Mouse (Mus musculus) heart, embryonic 16.5 days (tissue): ENCODE measurements around the gene Tmc5. TPM values are rescaled to one million over a fixed set of nuclear protein-coding genes. Genes with fewer than 3 reads are reported as not detected.

Experiments
- ATAC-seq: fragments of 200-750 bp; cut with Nextera tagmentation; replicated peaks from 2 replicates; pipeline ENCODE4 v1.8.0; 2017; ENCODE audit warnings: moderate number of reproducible peaks; ENCODE audit not compliant: insufficient read depth, low FRiP score; ENCODE audit errors: extremely low read depth
- H3K27ac ChIP-seq: fragments of 300-500 bp; sonication (generic); 2 replicates; pipeline ENCODE4 v1.5.1; 2014; ENCODE audit warnings: mild to moderate bottlenecking, low read length, control low read depth, moderate library complexity
- H3K27me3 ChIP-seq: fragments of 300-500 bp; sonication (generic); 2 replicates; pipeline ENCODE4 v1.6.1; 2014; ENCODE audit warnings: low read length, mixed read lengths; ENCODE audit not compliant: control insufficient read depth, insufficient read depth
- H3K36me3 ChIP-seq: fragments of 300-500 bp; sonication (generic); 2 replicates; pipeline ENCODE4 v1.6.1; 2014; ENCODE audit not compliant: control insufficient read depth, insufficient read depth
- H3K4me1 ChIP-seq: fragments of 300-500 bp; sonication (generic); 2 replicates; pipeline ENCODE4 v1.6.1; 2014; ENCODE audit warnings: low read length, mixed read lengths; ENCODE audit not compliant: control insufficient read depth, insufficient read depth
- H3K4me2 ChIP-seq: fragments of 300-500 bp; sonication (generic); 2 replicates; pipeline ENCODE4 v1.6.1; 2014; ENCODE audit warnings: low read depth, mild to moderate bottlenecking, control low read depth, low read length
- H3K4me3 ChIP-seq: fragments of 300-500 bp; sonication (generic); 2 replicates; pipeline ENCODE4 v1.5.1; 2014; ENCODE audit warnings: mild to moderate bottlenecking, control low read depth, low read length
- H3K9ac ChIP-seq: fragments of 300-500 bp; sonication (generic); 2 replicates; pipeline ENCODE4 v1.6.1; 2014; ENCODE audit warnings: low read length, control low read depth
- H3K9me3 ChIP-seq: fragments of 300-500 bp; sonication (generic); replicated peaks from 2 replicates; pipeline ENCODE4 v1.6.1; 2016; ENCODE audit warnings: low read length; ENCODE audit not compliant: control insufficient read depth
- WGBS: fragments of 180-500 bp; shearing (Covaris S2); extraction: QIAGEN DNeasy Blood & Tissue Kit; methylation state at CpG from one replicate; pipeline ENCODE4 v1.1.7; 2014; 5-methylcytosine and 5-hydroxymethylcytosine counted together
- polyA plus RNA-seq: library from polyadenylated mRNA; unstranded; fragments of >200 nt; fragmentation: Nextera tagmentation; extraction: Ambion mirVana; gene quantifications from 2 replicates; pipeline ENCODE4 v1.2.1, GENCODE M21; 2015

Gene Tmc5
- polyA plus RNA-seq, 1 experiment from 2014 or later: 0.97 TPM

DNA sequence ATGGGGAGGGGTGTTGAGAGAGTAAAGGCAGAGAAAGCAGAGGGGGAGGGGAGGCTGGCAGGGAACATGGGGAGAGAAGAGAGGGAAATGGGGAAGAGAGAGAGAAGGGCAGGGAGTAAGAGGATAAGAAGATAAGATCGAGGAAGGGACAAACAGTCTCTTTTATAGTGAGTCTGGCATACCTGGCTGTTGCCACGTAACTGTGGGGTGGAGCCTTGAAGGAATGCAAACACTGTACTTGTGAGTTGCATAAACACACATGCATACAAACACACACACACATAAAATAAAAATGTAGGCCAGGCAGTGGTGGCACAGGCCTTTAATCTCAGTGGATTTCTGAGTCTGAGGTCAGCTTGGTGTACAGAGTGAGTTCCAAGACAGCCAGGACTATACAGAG lies 110.1 kb downstream of the Tmc5 start:
- Histone ChIP-seq H3K27me3 (no peaks in the 10 kb centered on the region), H3K36me3 (no peaks in the 10 kb centered on the region), H3K27ac (no peak overlapping the region), H3K4me1 (peaks cover 17% of the 10 kb centered on the region), H3K9ac (no peak overlapping the region), H3K4me2 (no peak overlapping the region), H3K4me3 (no peak overlapping the region), H3K9me3 (no peaks in the 10 kb centered on the region)
- no peak for ATAC-seq
- 67% methylated on average over 2 of the region's 2 CpGs for WGBS

DNA sequence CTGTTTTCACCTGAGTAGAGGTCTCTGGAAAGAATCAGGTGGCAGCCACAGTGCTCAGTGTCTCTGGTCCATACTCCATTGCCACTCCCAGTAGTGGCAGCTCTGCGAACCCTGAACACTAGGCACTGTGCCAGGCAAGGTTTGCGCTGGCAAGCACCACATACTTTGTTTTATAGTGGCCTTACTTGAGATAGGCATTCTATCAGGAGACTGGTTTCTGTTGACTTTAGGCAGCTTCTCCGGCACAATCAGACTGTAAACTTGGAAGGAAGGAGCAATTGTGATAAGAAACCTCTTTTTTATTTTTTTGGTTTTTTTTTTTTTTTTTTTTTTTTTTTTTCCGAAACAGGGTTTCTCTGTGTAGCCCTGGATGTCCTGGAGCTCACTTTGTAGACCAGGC lies 110.9 kb downstream of the Tmc5 start:
- Histone ChIP-seq H3K27ac (no peak overlapping the region), H3K4me1 (peaks cover 20% of the 10 kb centered on the region), H3K9ac (no peak overlapping the region), H3K27me3 (no peaks in the 10 kb centered on the region), H3K4me2 (no peak overlapping the region), H3K4me3 (no peak overlapping the region), H3K9me3 (no peaks in the 10 kb centered on the region), H3K36me3 (no peaks in the 10 kb centered on the region)
- ATAC-seq: no peak
- 48% methylated on average over 4 of the region's 4 CpGs for WGBS

GRCm38 (mm10) chr7:118710776-118711175 lies 113.7 kb downstream of the Tmc5 start:
- H3K27me3 ChIP-seq: no peaks in the 10 kb centered on the region
- WGBS: 69% methylated on average over 5 of the region's 5 CpGs
- no peak overlapping the region for H3K4me3 ChIP-seq

DNA sequence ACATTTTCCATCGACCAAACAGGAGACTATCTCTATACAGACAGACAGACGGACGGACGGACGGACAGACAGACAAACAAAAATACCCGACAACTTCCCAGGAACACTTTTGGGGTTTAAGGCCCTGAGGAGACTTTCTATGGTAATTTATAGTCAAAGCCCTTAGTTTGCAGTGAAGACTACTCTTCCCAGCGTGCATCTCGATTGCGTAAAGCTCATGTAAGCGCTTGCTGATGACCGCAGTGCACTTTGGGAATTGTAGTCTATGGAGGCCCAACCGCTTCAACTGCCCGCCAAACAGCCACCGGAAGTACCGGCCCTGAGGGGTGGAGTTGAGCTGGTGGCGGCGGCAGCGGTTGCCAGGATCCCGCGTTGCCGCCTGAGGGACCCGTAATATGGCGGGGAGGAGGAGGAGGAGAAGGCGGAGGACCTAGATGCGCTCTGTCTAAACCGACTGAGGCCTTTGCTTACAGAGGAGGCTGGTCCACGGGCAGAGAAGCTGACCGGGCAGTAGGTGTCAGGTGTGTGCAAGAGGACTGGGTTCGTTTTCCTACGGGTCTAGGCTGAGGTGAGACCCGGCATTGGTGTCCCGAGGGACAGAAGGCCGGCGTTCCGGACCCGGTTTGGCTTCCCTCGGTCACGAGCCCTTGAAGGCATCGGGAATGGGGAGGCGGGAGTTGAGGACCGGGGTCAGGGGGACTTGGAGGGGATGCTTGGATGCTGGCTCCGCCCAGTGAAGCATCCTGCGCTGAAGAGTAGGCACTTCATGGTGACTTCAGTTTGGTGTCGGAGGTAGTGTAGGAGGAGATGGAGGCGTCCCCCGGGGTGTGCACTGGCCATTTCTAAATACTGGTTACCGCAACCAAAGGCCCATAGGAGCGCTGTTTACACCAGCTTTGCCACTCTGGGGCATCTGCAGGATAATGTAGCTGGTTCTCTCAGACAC lies 115.4 kb downstream of the Tmc5 start, which contains the start of gene Ccp110:
Ccp110 (plus strand) TSS at position 325 of the 946 bp plus-strand sequence.
- 1% methylated on average over 48 of the region's 48 CpGs for WGBS
- peak within 1 kb of the TSS; percentile 90 for H3K4me2 ChIP-seq
- peak; percentile 95 for ATAC-seq
- peak within 1 kb of the TSS; percentile 82 for H3K9ac ChIP-seq
- no peaks in the 10 kb centered on the region for H3K9me3 ChIP-seq
- peak within 1 kb of the TSS; percentile 89 for H3K4me3 ChIP-seq
- no peaks in the 10 kb centered on the region for H3K27me3 ChIP-seq
- no peak within 1 kb of the TSS for H3K27ac ChIP-seq
- peaks cover 7% of the 10 kb centered on the region; the same call in 1 of the 2 replicates for H3K4me1 ChIP-seq
- no peaks in the 10 kb centered on the region for H3K36me3 ChIP-seq

More at GRCm38 (mm10) chr7:118710776-118711175, 113.7 kb downstream of the Tmc5 start:
- no peak overlapping the region for H3K4me2 ChIP-seq
- H3K9ac ChIP-seq: no peak overlapping the region
- H3K27ac ChIP-seq: no peak overlapping the region
- no peaks in the 10 kb centered on the region for H3K9me3 ChIP-seq
- H3K4me1 ChIP-seq: peaks cover 10% of the 10 kb centered on the region; the same call in 1 of the 2 replicates
- H3K36me3 ChIP-seq: no peaks in the 10 kb centered on the region
- no peak for ATAC-seq

DNA sequence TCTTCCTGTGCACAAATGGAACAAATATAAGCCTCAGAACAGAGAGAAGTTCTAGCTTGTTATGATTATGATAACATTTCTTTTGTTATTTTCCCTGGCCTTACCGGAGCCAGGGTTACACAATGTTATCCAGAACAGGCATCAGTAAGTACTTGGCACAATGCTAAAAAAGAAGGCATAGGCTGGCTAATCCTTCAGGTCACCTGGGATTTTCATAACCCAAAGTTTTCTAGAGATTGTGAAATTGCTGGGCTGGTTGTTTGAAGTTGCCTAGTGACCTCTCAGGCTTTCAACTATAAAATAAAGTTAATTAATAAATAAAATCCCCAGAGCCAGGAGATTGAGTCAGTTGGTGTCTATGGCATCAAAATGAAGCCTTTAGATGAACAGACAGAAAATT lies 117.8 kb downstream of the Tmc5 start:
- Histone ChIP-seq H3K9ac (no peak overlapping the region), H3K4me1 (peaks cover 7% of the 10 kb centered on the region; the same call in 1 of the 2 replicates), H3K4me2 (no peak overlapping the region), H3K9me3 (no peaks in the 10 kb centered on the region), H3K27me3 (no peaks in the 10 kb centered on the region), H3K4me3 (no peak overlapping the region), H3K27ac (no peak overlapping the region), H3K36me3 (peaks cover 6% of the 10 kb centered on the region; the same call in 1 of the 2 replicates)
- WGBS: 52% methylated on average over 1 of the region's 1 CpGs
- no peak for ATAC-seq

DNA sequence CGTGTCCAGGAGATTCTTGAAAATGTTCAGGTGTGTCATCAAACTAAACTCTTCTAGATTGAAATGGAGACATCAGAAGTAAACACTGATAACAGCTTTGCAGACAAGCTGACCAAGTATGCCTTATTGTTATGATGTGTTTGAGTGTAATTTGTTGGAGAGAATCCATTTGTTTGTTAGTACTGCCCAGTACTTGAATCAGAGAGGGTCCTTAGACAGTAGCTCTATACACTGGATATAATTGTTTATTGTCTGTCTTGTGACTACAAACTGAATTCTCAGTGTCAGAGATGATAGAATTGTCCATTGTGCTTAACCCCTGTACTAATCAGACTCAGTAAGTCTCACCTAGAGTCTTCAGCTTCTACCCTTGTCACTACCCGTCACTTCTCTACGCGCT lies 121.0 kb downstream of the Tmc5 start:
- no peak overlapping the region for H3K4me2 ChIP-seq
- no peak for ATAC-seq

DNA sequence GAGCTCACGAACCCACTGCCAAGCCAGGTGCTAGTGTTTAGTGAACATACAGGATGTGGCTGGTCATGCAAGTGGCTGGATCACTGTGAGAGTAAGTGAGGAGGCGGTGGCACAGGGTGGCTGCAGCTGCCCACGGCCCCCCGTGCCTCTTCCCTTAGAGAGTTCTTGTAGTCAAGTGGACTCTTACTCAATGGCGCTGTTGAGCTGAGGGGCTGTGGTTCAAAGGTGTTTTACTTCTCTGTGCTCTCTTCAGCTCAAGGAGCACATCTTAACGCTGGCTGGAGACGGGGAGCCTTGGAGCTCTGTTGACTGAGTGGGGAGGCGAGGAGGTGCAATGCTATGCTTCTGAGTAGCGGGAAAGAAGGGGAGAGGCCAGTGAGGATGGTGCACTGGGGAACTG lies 126.8 kb downstream of the Tmc5 start:
- peaks cover 18% of the 10 kb centered on the region for H3K36me3 ChIP-seq
- no peak overlapping the region for H3K4me2 ChIP-seq
- no peaks in the 10 kb centered on the region for H3K27me3 ChIP-seq
- H3K9ac ChIP-seq: no peak overlapping the region
- no peak for ATAC-seq
- H3K27ac ChIP-seq: no peak overlapping the region
- no peaks in the 10 kb centered on the region for H3K4me1 ChIP-seq
- 84% methylated on average over 9 of the region's 9 CpGs for WGBS
- no peak overlapping the region for H3K4me3 ChIP-seq
- H3K9me3 ChIP-seq: no peaks in the 10 kb centered on the region

More for the DNA sequence above, 121.0 kb downstream of the Tmc5 start:
- no peak overlapping the region for H3K27ac ChIP-seq
- no peak overlapping the region for H3K4me3 ChIP-seq
- H3K9me3 ChIP-seq: no peaks in the 10 kb centered on the region
- WGBS: 91% methylated on average over 4 of the region's 4 CpGs
- H3K4me1 ChIP-seq: peaks cover 4% of the 10 kb centered on the region; the same call in 1 of the 2 replicates
- no peak overlapping the region for H3K9ac ChIP-seq
- no peaks in the 10 kb centered on the region for H3K27me3 ChIP-seq
- peaks cover 15% of the 10 kb centered on the region for H3K36me3 ChIP-seq
